Mouse (Mus musculus): Measurements from ENCODE around the gene Tnr. TPM values are rescaled to one million over a fixed set of nuclear protein-coding genes. Genes with fewer than 3 reads are reported as not detected.

The Tnr gene
- total and polyA plus RNA-seq, 3 experiments, result 0.01 TPM; not detected in 2

DNA sequence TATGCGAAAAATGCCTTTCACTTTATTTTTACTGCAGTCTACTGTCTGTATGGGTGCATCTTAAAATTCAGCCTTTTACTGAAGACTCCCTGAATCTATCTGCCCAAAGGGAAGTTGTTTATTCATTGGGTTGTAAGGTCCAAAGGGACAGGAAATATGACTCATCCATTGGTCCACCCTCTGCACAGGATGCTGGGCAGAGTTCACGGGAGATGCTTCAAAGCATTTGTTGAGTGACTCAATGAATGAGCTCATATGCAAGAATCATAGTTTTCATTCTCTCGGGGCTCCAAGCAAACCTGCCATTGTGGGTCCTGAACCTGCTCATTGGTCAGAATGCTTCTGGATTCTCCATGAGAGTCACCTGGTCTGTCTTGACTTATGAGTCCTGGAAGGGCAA, 72.2 kb downstream of the Tnr start:
- no peak for TF ChIP-seq POLR2A (IDR thresholded peaks at IDR 0.05; ENCODE audit: control insufficient read depth in 1 of 2, insufficient read depth in 1 of 2, low read depth in 1 of 2, low read length in 2 of 2, poor library complexity in 1 of 2)
- Histone ChIP-seq H3K4me1 (ENCODE audit: control insufficient read depth in 1 of 2, insufficient read depth in 2 of 2, low read length in 2 of 2) (no peaks in the 10 kb centered on the region), H3K27me3 (ENCODE audit: control insufficient read depth in 1 of 2, insufficient read depth in 2 of 2, low read length in 2 of 2) (no peaks in the 10 kb centered on the region), H3K4me3 (ENCODE audit: control insufficient read depth in 1 of 2, insufficient read depth in 1 of 2, low read depth in 2 of 2, low read length in 2 of 2) (no peak overlapping the region), H3K36me3 (ENCODE audit: control insufficient read depth in 1 of 2, insufficient read depth in 2 of 2, low read length in 2 of 2) (no peaks in the 10 kb centered on the region), H3K79me2 (ENCODE audit: control insufficient read depth, insufficient read depth, low read length, poor library complexity) (no peaks in the 10 kb centered on the region), H3K27ac (ENCODE audit: control insufficient read depth, low read depth, low read length) (no peak overlapping the region), H3K9me3 (replicated peaks; ENCODE audit: insufficient read depth, low read length) (no peaks in the 10 kb centered on the region), H3K9ac (ENCODE audit: control insufficient read depth, low read depth, low read length, poor library complexity, severe bottlenecking) (no peak overlapping the region)
- DNase-seq (ENCODE audit: low read depth, low spot score), result no peak

DNA sequence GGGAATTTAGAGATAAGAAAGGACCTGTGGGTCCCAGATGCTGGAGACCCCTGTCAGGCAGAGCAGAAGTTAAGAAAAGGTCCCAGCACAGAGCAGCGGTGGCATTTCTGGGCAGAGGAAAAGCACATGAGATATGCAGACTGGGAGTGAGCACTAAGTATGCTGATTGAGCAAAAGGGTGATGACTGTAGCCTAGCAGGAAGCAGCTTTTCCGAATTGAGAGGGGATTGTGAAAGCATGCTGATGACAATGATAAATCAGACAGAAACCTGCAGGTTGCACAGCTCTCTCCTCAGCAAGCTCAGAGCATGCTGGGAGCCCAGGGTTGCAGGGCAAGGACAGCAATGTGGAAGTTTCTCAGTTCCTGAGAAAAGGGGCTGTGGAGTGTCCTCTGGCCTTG, 73.1 kb downstream of the Tnr start:
- Histone ChIP-seq H3K9me3 (replicated peaks; ENCODE audit: insufficient read depth, low read length) (no peaks in the 10 kb centered on the region), H3K4me1 (ENCODE audit: control insufficient read depth in 1 of 2, insufficient read depth in 2 of 2, low read length in 2 of 2) (no peaks in the 10 kb centered on the region), H3K27ac (ENCODE audit: control insufficient read depth, low read depth, low read length) (no peak overlapping the region), H3K27me3 (ENCODE audit: control insufficient read depth in 1 of 2, insufficient read depth in 2 of 2, low read length in 2 of 2) (no peaks in the 10 kb centered on the region), H3K9ac (ENCODE audit: control insufficient read depth, low read depth, low read length, poor library complexity, severe bottlenecking) (no peak overlapping the region), H3K79me2 (ENCODE audit: control insufficient read depth, insufficient read depth, low read length, poor library complexity) (no peaks in the 10 kb centered on the region), H3K36me3 (ENCODE audit: control insufficient read depth in 1 of 2, insufficient read depth in 2 of 2, low read length in 2 of 2) (no peaks in the 10 kb centered on the region), H3K4me3 (ENCODE audit: control insufficient read depth in 1 of 2, insufficient read depth in 1 of 2, low read depth in 2 of 2, low read length in 2 of 2) (no peak overlapping the region)
- TF ChIP-seq NRF1 (IDR thresholded peaks at IDR 0.05; ENCODE audit: insufficient read depth, low read depth, low read length, poor library complexity, severe bottlenecking) (no peak), BHLHE40 (IDR thresholded peaks at IDR 0.05; ENCODE audit: borderline replicate concordance, low read depth, low read length) (no peak)
- no peak for DNase-seq (ENCODE audit: low read depth, low spot score)

DNA sequence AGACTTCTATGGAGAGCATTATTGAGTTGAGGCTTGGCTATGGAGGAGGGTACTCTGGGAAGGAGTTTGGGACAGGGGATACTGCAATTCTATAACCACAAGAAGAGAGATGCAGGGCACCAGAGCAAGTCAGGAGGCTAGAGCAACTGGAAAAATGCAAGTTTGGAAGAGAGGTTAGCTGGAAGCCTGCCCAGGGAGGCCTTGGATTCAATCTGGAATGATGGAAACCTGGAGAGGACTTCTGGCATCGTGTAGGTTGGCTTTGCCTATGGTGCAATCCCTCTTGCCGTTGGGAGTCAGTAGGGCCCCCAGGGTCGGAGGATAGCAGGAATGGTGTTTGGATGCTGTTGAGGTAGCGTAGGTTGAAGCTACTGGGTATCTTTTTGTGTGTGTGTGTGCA, 90.0 kb downstream of the Tnr start:
- Histone ChIP-seq H3K27me3 (ENCODE audit: control insufficient read depth in 1 of 2, insufficient read depth in 2 of 2, low read length in 2 of 2) (no peaks in the 10 kb centered on the region), H3K27ac (ENCODE audit: control insufficient read depth, low read depth, low read length) (no peak overlapping the region), H3K36me3 (ENCODE audit: control insufficient read depth in 1 of 2, insufficient read depth in 2 of 2, low read length in 2 of 2) (no peaks in the 10 kb centered on the region)

DNA sequence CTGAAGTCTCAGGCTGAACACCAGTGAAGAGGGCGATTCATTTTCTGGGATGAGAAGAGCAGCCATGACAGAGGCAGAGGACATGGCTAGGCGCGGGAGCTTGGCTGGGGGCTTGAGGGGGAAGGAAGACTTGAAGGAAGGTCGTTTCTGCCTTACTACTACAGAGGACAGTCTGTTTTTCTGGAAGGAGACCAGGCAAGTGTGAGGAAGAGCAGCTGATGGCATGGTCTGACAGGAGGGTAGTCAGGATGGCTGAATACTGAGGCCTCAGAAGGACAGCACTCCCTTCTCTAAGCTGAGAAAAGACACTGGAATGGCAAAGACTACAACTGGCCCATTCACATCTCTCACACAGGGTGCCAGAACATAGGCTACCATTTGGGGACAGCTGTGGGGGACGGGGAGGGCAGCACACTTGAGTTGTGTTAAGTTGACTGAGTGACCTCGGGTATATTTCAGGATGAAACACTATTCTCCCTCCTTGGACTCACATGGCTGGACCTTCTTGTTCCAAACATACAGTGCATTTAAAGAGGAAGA, 90.6 kb downstream of the Tnr start:
- Histone ChIP-seq H3K4me1 (ENCODE audit: control insufficient read depth in 1 of 2, insufficient read depth in 2 of 2, low read length in 2 of 2) (no peaks in the 10 kb centered on the region), H3K27me3 (ENCODE audit: control insufficient read depth in 1 of 2, insufficient read depth in 2 of 2, low read length in 2 of 2) (no peaks in the 10 kb centered on the region)
- DNase-seq (ENCODE audit: low read depth, low spot score), result no peak

More for the DNA sequence above, 90.0 kb downstream of the Tnr start:
- TF ChIP-seq E2F4 (IDR thresholded peaks at IDR 0.05; ENCODE audit: borderline replicate concordance, low read depth, low read length) (no peak), JUND (IDR thresholded peaks at IDR 0.05; ENCODE audit: low read depth, low read length) (no peak), MXI1 (IDR thresholded peaks at IDR 0.05; ENCODE audit: low read depth, low read length) (no peak), RAD21 (IDR thresholded peaks at IDR 0.05; ENCODE audit: low read depth, low read length) (no peak), MYB (IDR thresholded peaks at IDR 0.05; ENCODE audit: low read depth, low read length) (no peak), ELF1 (IDR thresholded peaks at IDR 0.05; ENCODE audit: low read depth, low read length) (no peak), TAL1 (IDR thresholded peaks at IDR 0.05; ENCODE audit: low read length) (no peak), ETS1 (IDR thresholded peaks at IDR 0.05; ENCODE audit: low read depth, low read length) (no peak), SIN3A (IDR thresholded peaks at IDR 0.05; ENCODE audit: low read length) (no peak), ZNF384 (IDR thresholded peaks at IDR 0.05; ENCODE audit: low read depth, low read length) (no peak), POLR2A (IDR thresholded peaks at IDR 0.05; ENCODE audit: control insufficient read depth in 1 of 2, insufficient read depth in 1 of 2, low read depth in 1 of 2, low read length in 2 of 2, poor library complexity in 1 of 2) (no peak), ZC3H11A (IDR thresholded peaks at IDR 0.05; ENCODE audit: low read depth, low read length) (no peak), ZMIZ1 (IDR thresholded peaks at IDR 0.05; ENCODE audit: low read depth, low read length) (no peak), TBP (IDR thresholded peaks at IDR 0.05; ENCODE audit: low read depth, low read length) (no peak)
- no peak overlapping the region for H3K9ac ChIP-seq (ENCODE audit: control insufficient read depth, low read depth, low read length, poor library complexity, severe bottlenecking)
- H3K79me2 ChIP-seq (ENCODE audit: control insufficient read depth, insufficient read depth, low read length, poor library complexity), result no peaks in the 10 kb centered on the region
- no peaks in the 10 kb centered on the region for H3K9me3 ChIP-seq (replicated peaks; ENCODE audit: insufficient read depth, low read length)
- no peaks in the 10 kb centered on the region for H3K4me1 ChIP-seq (ENCODE audit: control insufficient read depth in 1 of 2, insufficient read depth in 2 of 2, low read length in 2 of 2)
- DNase-seq (ENCODE audit: low read depth, low spot score), result no peak
- no peak overlapping the region for H3K4me3 ChIP-seq (ENCODE audit: control insufficient read depth in 1 of 2, insufficient read depth in 1 of 2, low read depth in 2 of 2, low read length in 2 of 2)

More for the DNA sequence above, 90.6 kb downstream of the Tnr start:
- Histone ChIP-seq H3K36me3 (ENCODE audit: control insufficient read depth in 1 of 2, insufficient read depth in 2 of 2, low read length in 2 of 2) (no peaks in the 10 kb centered on the region), H3K9me3 (replicated peaks; ENCODE audit: insufficient read depth, low read length) (no peaks in the 10 kb centered on the region), H3K79me2 (ENCODE audit: control insufficient read depth, insufficient read depth, low read length, poor library complexity) (no peaks in the 10 kb centered on the region), H3K27ac (ENCODE audit: control insufficient read depth, low read depth, low read length) (no peak overlapping the region), H3K4me3 (ENCODE audit: control insufficient read depth in 1 of 2, insufficient read depth in 1 of 2, low read depth in 2 of 2, low read length in 2 of 2) (no peak overlapping the region), H3K9ac (ENCODE audit: control insufficient read depth, low read depth, low read length, poor library complexity, severe bottlenecking) (no peak overlapping the region)
- no peak for TF ChIP-seq SIN3A (IDR thresholded peaks at IDR 0.05; ENCODE audit: low read length)
- TF ChIP-seq RCOR1 (IDR thresholded peaks at IDR 0.05; ENCODE audit: low read depth, low read length), result no peak
- no peak for TF ChIP-seq MAFK (IDR thresholded peaks at IDR 0.05; ENCODE audit: borderline replicate concordance, low read depth, low read length)
- no peak for TF ChIP-seq USF2 (IDR thresholded peaks at IDR 0.05; ENCODE audit: borderline replicate concordance in 1 of 2, insufficient read depth in 1 of 2, low read depth in 1 of 2, low read length in 2 of 2)
- TF ChIP-seq JUND (IDR thresholded peaks at IDR 0.05; ENCODE audit: low read depth, low read length), result no peak
- TF ChIP-seq ZC3H11A (IDR thresholded peaks at IDR 0.05; ENCODE audit: low read depth, low read length), result no peak
- TF ChIP-seq GATA1 (IDR thresholded peaks at IDR 0.05; ENCODE audit: low read depth, low read length), result no peak
- TF ChIP-seq SMC3 (IDR thresholded peaks at IDR 0.05; ENCODE audit: low read depth, low read length), result no peak
